Mouse (Mus musculus) urinary bladder, postnatal 36 days (tissue): Measurements from ENCODE around the gene Pik3r2.
"Not testable (repeated sequence)": the region's sequence is repeated elsewhere in the genome, so short reads cannot be mapped to it uniquely, and the experiment has no call there.

Experiments used
- DNase-seq, 2 experiments: peaks; one replicate each; pipeline ENCODE4 v3.0.0; 2022; ENCODE audit warnings: low spot score in 2 of 2, mixed read lengths in 1 of 2

The Pik3r2 gene

GRCm38 (mm10) chr8:70776496-70777444, at the start of gene Pik3r2:
Gene Pik3r2 (minus strand): TSS chr8:70776713.
- DNase-seq: peak; percentile 96

GRCm38 (mm10) chr8:70825816-70826215, 49.3 kb upstream of the Pik3r2 start:
- DNase-seq: no peak

GRCm38 (mm10) chr8:70823802-70824201, 47.3 kb upstream of the Pik3r2 start:
- DNase-seq: no peak

GRCm38 (mm10) chr8:70822594-70822993, 46.1 kb upstream of the Pik3r2 start:
- DNase-seq: not testable (repeated sequence)

- no peak for DNase-seq
Observed at GRCm38 (mm10) chr8:70821992-70822391, 45.5 kb upstream of the Pik3r2 start.

GRCm38 (mm10) chr8:70821399-70821962, 45.0 kb upstream of the Pik3r2 start:
- DNase-seq: peak in 1 of 2 experiments; percentile 69

- peak in 1 of 2 experiments; percentile 75 for DNase-seq
Observed at GRCm38 (mm10) chr8:70820101-70820935, 43.8 kb upstream of the Pik3r2 start.

- DNase-seq: peak in 1 of 2 experiments; percentile 61
Observed at GRCm38 (mm10) chr8:70816679-70817078, 40.2 kb upstream of the Pik3r2 start.

- DNase-seq: no peak
Observed at GRCm38 (mm10) chr8:70812885-70813284, 36.4 kb upstream of the Pik3r2 start.

GRCm38 (mm10) chr8:70812055-70812454, 35.5 kb upstream of the Pik3r2 start:
- no peak for DNase-seq

- DNase-seq: no peak
Observed at GRCm38 (mm10) chr8:70810962-70811680, 34.6 kb upstream of the Pik3r2 start.

- DNase-seq: no peak
Observed at GRCm38 (mm10) chr8:70808955-70809701, 32.6 kb upstream of the Pik3r2 start.

- no peak for DNase-seq
Observed at GRCm38 (mm10) chr8:70808239-70808638, 31.7 kb upstream of the Pik3r2 start, which contains the start of gene Il12rb1. Gene Il12rb1 (plus strand): TSS chr8:70808449.

GRCm38 (mm10) chr8:70807304-70807703, 30.8 kb upstream of the Pik3r2 start:
- DNase-seq: no peak

- DNase-seq: no peak
Observed at GRCm38 (mm10) chr8:70806541-70806940, 30.0 kb upstream of the Pik3r2 start.

- DNase-seq: peak; percentile 79 to 89
Observed at GRCm38 (mm10) chr8:70804481-70805206, 28.1 kb upstream of the Pik3r2 start, which contains the start of gene Mast3. Gene Mast3 (minus strand): TSS chr8:70805054.

- DNase-seq: peak; percentile 18 to 40
Observed at GRCm38 (mm10) chr8:70803761-70804480, 27.4 kb upstream of the Pik3r2 start.

- no peak for DNase-seq
Observed at GRCm38 (mm10) chr8:70802786-70803510, 26.4 kb upstream of the Pik3r2 start.
